Mouse (Mus musculus) kidney, adult 2 months (tissue): Measurements from ENCODE around the gene Ppp1r1b.

Experiments used
- CTCF ChIP-seq: fragments of 200-500 bp; conservative IDR thresholded peaks from 2 replicates; pipeline ENCODE4 v1.5.1; 2011; ENCODE audit warnings: low read depth, mild to moderate bottlenecking, control low read depth, low read length, moderate library complexity, mixed read lengths; ENCODE audit not compliant: insufficient read depth, insufficient read length
- POLR2A ChIP-seq: fragments of 200-500 bp; IDR thresholded peaks from one replicate; pipeline ENCODE4 v1.6.1; 2011; ENCODE audit warnings: low read depth, low read length, control low read depth

DNA sequence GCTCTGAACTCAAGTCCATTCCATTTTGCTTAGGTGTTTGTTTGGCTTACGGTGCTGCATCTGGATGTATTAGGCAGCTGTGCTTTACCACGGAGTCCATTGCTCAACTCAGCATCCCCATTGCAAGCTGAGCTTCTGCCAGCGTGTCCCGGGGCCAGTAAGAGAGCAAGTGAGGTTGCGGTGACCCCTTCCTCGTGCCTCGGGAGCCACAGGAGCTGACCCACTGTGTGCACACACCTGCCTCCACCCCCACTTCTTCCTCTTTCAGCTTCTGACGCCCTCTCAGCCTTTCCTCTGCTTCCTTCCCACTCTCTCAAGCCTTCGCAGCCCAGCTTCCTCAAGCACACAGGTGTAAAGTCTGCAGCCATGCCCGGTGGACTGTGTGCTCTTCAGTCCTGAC lies 18.1 kb downstream of the Ppp1r1b start:
- TF ChIP-seq CTCF: no peak
- no peak for TF ChIP-seq POLR2A
